Mouse (Mus musculus): ENCODE measurements around the gene Tbc1d1. TPM values are rescaled to one million over a fixed set of nuclear protein-coding genes. Genes with fewer than 3 reads are reported as not detected.

Gene Tbc1d1
- polyA plus RNA-seq, 1 experiment: 0.10 TPM

DNA sequence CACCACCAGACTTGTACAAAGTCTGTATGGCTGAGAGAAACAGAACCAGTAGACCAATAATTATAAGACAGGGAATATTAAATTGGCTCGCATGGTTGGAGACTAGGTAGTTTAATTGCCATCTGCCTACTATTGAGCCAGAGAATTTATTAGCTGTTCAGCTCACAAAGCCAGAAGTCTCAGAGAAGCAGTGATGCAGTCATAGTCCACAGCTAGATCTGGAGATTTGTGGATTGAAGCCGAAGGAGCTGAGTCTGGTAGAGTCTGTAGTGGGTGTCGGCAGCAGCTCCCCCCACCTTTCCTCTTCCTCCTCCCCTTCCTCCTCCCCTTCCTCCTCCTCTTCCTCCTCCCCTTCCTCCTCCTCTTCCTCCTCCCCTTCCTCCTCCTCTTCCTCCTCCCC lies 184.3 kb downstream of the Tbc1d1 start:
- Histone ChIP-seq H3K27me3 (ENCODE audit: control insufficient read depth) (no peaks in the 10 kb centered on the region), H3K4me3 (replicated peaks) (no peak overlapping the region), H3K36me3 (ENCODE audit: control insufficient read depth) (peaks cover under 1% of the 10 kb centered on the region), H3K9me3 (ENCODE audit: control insufficient read depth, low read length) (no peaks in the 10 kb centered on the region), H3K4me1 (ENCODE audit: control insufficient read depth) (peaks cover 3% of the 10 kb centered on the region; the same call in 1 of the 2 replicates)
- TF ChIP-seq GATA1 (IDR thresholded peaks at IDR 0.05; ENCODE audit: low read length) (no peak), TAL1 (IDR thresholded peaks at IDR 0.05; ENCODE audit: low read length) (no peak)

DNA sequence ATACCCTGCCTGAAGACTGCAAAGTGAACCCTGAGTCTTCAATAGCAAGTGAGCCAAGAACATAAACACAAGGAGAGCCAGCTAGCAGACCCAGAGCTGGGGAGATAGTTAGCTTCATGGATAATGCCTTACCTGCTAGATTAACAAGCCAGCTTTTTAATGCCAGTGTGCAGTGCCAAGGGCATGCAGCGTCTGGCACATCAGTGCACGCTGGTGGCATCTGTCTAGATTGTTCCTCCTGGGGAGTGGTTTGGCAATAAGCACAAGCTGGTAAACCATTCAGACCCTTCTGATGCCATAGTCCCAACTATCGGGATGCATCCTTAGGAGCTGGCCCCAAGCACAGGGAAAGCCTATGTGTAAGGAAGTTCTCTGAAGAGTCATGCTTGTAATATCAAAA lies 185.6 kb downstream of the Tbc1d1 start:
- Histone ChIP-seq H3K4me1 (ENCODE audit: control insufficient read depth) (peaks cover 4% of the 10 kb centered on the region; the same call in 1 of the 2 replicates), H3K27me3 (ENCODE audit: control insufficient read depth) (no peaks in the 10 kb centered on the region), H3K9me3 (ENCODE audit: control insufficient read depth, low read length) (no peaks in the 10 kb centered on the region), H3K36me3 (ENCODE audit: control insufficient read depth) (peaks cover 5% of the 10 kb centered on the region), H3K4me3 (replicated peaks) (no peak overlapping the region)
- TF ChIP-seq TAL1 (IDR thresholded peaks at IDR 0.05; ENCODE audit: low read length): no peak
- TF ChIP-seq GATA1 (IDR thresholded peaks at IDR 0.05; ENCODE audit: low read length): no peak

DNA sequence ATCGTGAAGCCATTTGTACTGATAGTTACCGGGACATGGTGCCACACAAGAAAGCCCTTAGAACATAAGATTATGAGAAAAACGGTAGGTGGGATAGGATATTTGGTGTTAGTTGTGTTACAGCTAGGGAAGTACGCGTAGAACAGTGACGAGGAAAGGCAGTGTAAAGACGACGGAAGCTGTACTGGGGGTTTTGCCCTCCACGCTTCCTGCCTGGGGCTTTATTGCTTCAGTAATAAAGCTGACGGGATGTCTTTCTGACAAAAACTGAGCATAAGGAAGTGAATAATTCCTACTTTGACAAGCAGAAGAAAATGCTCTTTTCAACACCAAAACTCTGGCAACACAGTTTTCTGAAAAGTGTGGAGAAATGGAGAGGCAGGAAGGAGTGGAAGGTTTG lies 186.0 kb downstream of the Tbc1d1 start:
- Histone ChIP-seq H3K4me3 (replicated peaks) (no peak overlapping the region), H3K4me1 (ENCODE audit: control insufficient read depth) (peaks cover 4% of the 10 kb centered on the region; the same call in 1 of the 2 replicates), H3K27me3 (ENCODE audit: control insufficient read depth) (no peaks in the 10 kb centered on the region), H3K9me3 (ENCODE audit: control insufficient read depth, low read length) (no peaks in the 10 kb centered on the region), H3K36me3 (ENCODE audit: control insufficient read depth) (peaks cover 6% of the 10 kb centered on the region)
- TF ChIP-seq GATA1 (IDR thresholded peaks at IDR 0.05; ENCODE audit: low read length) (no peak), TAL1 (IDR thresholded peaks at IDR 0.05; ENCODE audit: low read length) (no peak)

DNA sequence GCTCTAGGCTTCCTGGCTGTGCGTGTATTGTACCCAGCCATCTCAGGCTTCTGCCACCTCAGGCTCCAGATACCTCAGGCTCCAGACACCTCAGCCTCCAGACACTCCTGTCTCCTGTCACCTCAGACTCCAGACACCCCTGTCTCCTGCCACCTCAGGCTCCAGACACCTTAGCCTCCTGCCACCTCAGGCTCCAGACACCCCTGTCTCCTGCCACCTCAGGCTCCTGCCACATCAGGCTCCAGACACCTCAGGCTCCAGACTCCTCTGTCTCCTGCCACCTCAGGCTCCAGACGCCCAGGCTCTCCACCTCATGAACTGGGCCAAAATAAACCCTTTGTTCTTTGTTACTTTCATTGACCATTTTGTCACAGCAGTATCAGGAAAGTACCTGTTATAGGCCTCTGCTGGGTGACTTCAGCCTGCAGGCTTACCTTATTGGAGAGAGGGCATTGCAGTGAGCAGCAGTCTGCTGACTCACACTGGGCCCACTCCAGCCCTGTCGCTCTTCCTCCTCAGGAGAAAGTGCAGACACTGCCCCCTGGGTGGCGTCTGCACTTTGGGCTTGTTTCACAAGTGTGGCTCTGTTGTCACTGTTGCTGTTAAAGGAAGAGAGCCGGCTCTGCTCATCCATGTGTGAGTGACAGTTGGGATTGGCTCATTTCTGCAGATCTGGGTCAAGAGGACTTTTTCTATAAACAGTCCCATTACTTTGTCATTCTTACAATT lies 188.0 kb downstream of the Tbc1d1 start:
- no peak overlapping the region for H3K4me3 ChIP-seq (replicated peaks)
- no peaks in the 10 kb centered on the region for H3K9me3 ChIP-seq (ENCODE audit: control insufficient read depth, low read length)
- H3K4me1 ChIP-seq (ENCODE audit: control insufficient read depth): peaks cover 4% of the 10 kb centered on the region; the same call in 1 of the 2 replicates
- H3K36me3 ChIP-seq (ENCODE audit: control insufficient read depth): peaks cover 6% of the 10 kb centered on the region
- no peaks in the 10 kb centered on the region for H3K27me3 ChIP-seq (ENCODE audit: control insufficient read depth)
- TF ChIP-seq GATA1 (IDR thresholded peaks at IDR 0.05; ENCODE audit: low read length) (no peak), TAL1 (IDR thresholded peaks at IDR 0.05; ENCODE audit: low read length) (no peak)

- Histone ChIP-seq H3K4me3 (replicated peaks) (no peak overlapping the region), H3K36me3 (ENCODE audit: control insufficient read depth) (peaks cover 9% of the 10 kb centered on the region), H3K9me3 (ENCODE audit: control insufficient read depth, low read length) (no peaks in the 10 kb centered on the region), H3K27me3 (ENCODE audit: control insufficient read depth) (no peaks in the 10 kb centered on the region), H3K4me1 (ENCODE audit: control insufficient read depth) (peaks cover 4% of the 10 kb centered on the region; the same call in 1 of the 2 replicates)
- TF ChIP-seq GATA1 (IDR thresholded peaks at IDR 0.05; ENCODE audit: low read length) (no peak), TAL1 (IDR thresholded peaks at IDR 0.05; ENCODE audit: low read length) (no peak)
Observed at GRCm38 (mm10) chr5:64345181-64345735, 189.2 kb downstream of the Tbc1d1 start.

- Histone ChIP-seq H3K27me3 (ENCODE audit: control insufficient read depth) (no peaks in the 10 kb centered on the region), H3K36me3 (ENCODE audit: control insufficient read depth) (peaks cover 10% of the 10 kb centered on the region), H3K4me1 (ENCODE audit: control insufficient read depth) (peaks cover 4% of the 10 kb centered on the region; the same call in 1 of the 2 replicates), H3K9me3 (ENCODE audit: control insufficient read depth, low read length) (no peaks in the 10 kb centered on the region), H3K4me3 (replicated peaks) (no peak overlapping the region)
- TF ChIP-seq TAL1 (IDR thresholded peaks at IDR 0.05; ENCODE audit: low read length) (no peak), GATA1 (IDR thresholded peaks at IDR 0.05; ENCODE audit: low read length) (no peak)
Observed at GRCm38 (mm10) chr5:64345761-64346160, 189.7 kb downstream of the Tbc1d1 start.

GRCm38 (mm10) chr5:64346343-64346885 lies 190.3 kb downstream of the Tbc1d1 start:
- no peak for TF ChIP-seq TAL1 (IDR thresholded peaks at IDR 0.05; ENCODE audit: low read length)
- TF ChIP-seq GATA1 (IDR thresholded peaks at IDR 0.05; ENCODE audit: low read length): no peak
- no peaks in the 10 kb centered on the region for H3K27me3 ChIP-seq (ENCODE audit: control insufficient read depth)
- no peak overlapping the region for H3K4me3 ChIP-seq (replicated peaks)
- H3K4me1 ChIP-seq (ENCODE audit: control insufficient read depth): peaks cover 3% of the 10 kb centered on the region; the same call in 1 of the 2 replicates
- no peaks in the 10 kb centered on the region for H3K9me3 ChIP-seq (ENCODE audit: control insufficient read depth, low read length)
- peaks cover 15% of the 10 kb centered on the region for H3K36me3 ChIP-seq (ENCODE audit: control insufficient read depth)

DNA sequence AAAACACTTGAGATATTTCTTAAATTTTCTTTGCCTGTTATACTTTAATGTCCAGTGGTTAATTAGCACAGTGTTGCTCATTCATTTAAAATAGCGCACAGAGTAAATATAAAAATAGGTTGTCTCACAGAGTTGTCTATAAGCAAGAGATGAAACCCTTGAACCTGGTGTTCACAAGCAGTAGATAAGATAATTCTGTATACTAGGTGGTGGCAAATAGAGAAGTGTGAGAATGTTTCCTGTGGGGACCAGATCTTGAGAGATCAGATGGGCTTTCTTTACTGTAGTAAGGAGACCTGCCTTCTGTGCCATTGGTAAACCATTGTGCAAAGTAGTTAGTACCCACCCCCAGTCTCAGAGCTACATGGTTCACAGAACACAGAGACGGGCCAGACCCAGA lies 192.1 kb downstream of the Tbc1d1 start:
- Histone ChIP-seq H3K27me3 (ENCODE audit: control insufficient read depth) (no peaks in the 10 kb centered on the region), H3K4me1 (ENCODE audit: control insufficient read depth) (peaks cover 3% of the 10 kb centered on the region; the same call in 1 of the 2 replicates), H3K9me3 (ENCODE audit: control insufficient read depth, low read length) (no peaks in the 10 kb centered on the region), H3K36me3 (ENCODE audit: control insufficient read depth) (peaks cover 21% of the 10 kb centered on the region), H3K4me3 (replicated peaks) (no peak overlapping the region)
- TF ChIP-seq GATA1 (IDR thresholded peaks at IDR 0.05; ENCODE audit: low read length) (no peak), TAL1 (IDR thresholded peaks at IDR 0.05; ENCODE audit: low read length) (no peak)

DNA sequence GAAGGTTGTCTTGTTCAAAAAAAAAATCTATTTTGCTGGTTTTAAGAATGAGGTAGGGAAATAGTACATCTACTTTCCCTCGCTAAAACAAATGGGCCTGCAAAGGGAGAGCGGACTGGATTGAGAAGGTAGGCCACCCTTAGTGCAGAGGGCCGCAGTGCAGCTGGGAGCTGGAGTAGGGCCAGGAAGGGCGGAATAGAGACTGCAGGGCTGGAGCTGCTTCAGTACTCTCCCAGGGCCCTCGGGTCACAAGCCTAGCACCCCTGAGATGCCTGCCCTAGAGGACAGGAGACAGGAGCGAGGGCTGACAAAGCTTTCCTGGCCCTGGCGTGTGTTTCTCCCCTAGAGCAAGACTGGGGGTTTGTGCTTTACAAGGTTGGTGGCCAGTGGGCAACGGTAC lies 192.7 kb downstream of the Tbc1d1 start:
- Histone ChIP-seq H3K36me3 (ENCODE audit: control insufficient read depth) (peaks cover 21% of the 10 kb centered on the region), H3K4me3 (replicated peaks) (no peak overlapping the region), H3K9me3 (ENCODE audit: control insufficient read depth, low read length) (no peaks in the 10 kb centered on the region), H3K4me1 (ENCODE audit: control insufficient read depth) (peaks cover 3% of the 10 kb centered on the region; the same call in 1 of the 2 replicates), H3K27me3 (ENCODE audit: control insufficient read depth) (no peaks in the 10 kb centered on the region)
- TF ChIP-seq GATA1 (IDR thresholded peaks at IDR 0.05; ENCODE audit: low read length) (no peak), TAL1 (IDR thresholded peaks at IDR 0.05; ENCODE audit: low read length) (no peak)
